Comparison of ENCODE assay signal across 9 mouse cellular contexts in the genomic region with DNA sequence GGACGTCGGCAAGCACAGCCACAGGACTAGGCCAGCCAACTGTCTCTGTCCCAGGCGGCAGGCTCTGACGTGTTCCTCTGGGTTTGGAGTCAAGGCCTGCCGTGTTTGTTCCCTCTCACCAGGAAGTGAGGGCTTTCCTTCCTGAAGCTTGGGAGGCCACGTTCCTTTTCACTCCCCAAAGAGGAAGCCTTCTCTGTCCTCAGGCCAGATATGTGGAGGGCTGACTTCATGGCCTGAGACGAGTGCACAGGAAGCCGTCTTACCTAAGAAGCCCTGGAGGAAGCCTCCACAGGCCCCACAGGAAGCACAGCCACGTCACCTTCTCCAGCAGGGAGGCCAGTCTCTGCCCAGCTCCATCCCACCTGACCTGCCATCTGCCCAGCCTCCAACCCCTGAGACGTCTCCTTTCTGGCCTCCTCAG. TPM values are rescaled to one million over a fixed set of nuclear protein-coding genes. Genes with fewer than 3 reads are reported as not detected.
DNase-seq lines count a peak whose midpoint lies in the region; ATAC-seq lines count a peak whose summit lies in the region.
"Had no signal": no experiment of that assay in that cellular context is flagged by ENCODE, and none has a peak within 500 bp of the region (broad histone marks: within the 10 kb centered on the region; RNA-seq: fewer than 3 reads in every experiment).

No protein-coding gene starts in this region.

- H3K9ac ChIP-seq in liver, embryonic 13.5 days, result no peak overlapping the region
- H3K9ac ChIP-seq: embryonic facial prominence, embryonic 12.5 days had no signal

- peak; percentile 65 for DNase-seq in adrenal gland, adult 2 months
- no peak for DNase-seq in adrenal gland, postnatal 25 days
- DNase-seq in embryonic facial prominence, embryonic 10.5 days (ENCODE audit: low spot score), result no peak
- DNase-seq in liver, embryonic 13.5 days, result no peak
- DNase-seq in skeletal muscle tissue, adult 2 months (ENCODE audit: low read depth, low spot score), result peak; percentile 76
- no peak for DNase-seq in left cerebral cortex, postnatal 4 days
- DNase-seq in frontal cortex, adult 2 months (ENCODE audit: extremely low spot score in 1 of 2, low spot score in 1 of 2), result no peak

- H3K27ac ChIP-seq in embryonic facial prominence, embryonic 10.5 days (replicated peaks), result peak overlapping the region; percentile 36; the same call in 1 of the 2 replicates
- H3K27ac ChIP-seq in liver, embryonic 13.5 days, result peak overlapping the region; percentile 67

- 56% methylated on average over 10 of the region's 10 CpGs for WGBS in embryonic facial prominence, embryonic 10.5 days
- WGBS in liver, embryonic 13.5 days (ENCODE audit: insufficient replicate concordance), result 27% methylated on average over 10 of the region's 10 CpGs

- no peak overlapping the region for H3K4me2 ChIP-seq in liver, embryonic 13.5 days
- H3K4me2 ChIP-seq: embryonic facial prominence, embryonic 12.5 days had no signal

- no peaks in the 10 kb centered on the region for H3K27me3 ChIP-seq in embryonic facial prominence, embryonic 10.5 days (replicated peaks; ENCODE audit: low read depth, poor library complexity, severe bottlenecking)
- no peaks in the 10 kb centered on the region for H3K27me3 ChIP-seq in liver, embryonic 13.5 days
- H3K27me3 ChIP-seq: embryonic facial prominence, embryonic 12.5 days had no signal

- intact Hi-C loops in left cerebral cortex, postnatal 4 days (cut with DNase I), result no loop called here

- H3K4me3 ChIP-seq in embryonic facial prominence, embryonic 10.5 days, result no peak overlapping the region
- H3K4me3 ChIP-seq in liver, embryonic 13.5 days (replicated peaks), result no peak overlapping the region
- H3K4me3 ChIP-seq: embryonic facial prominence, embryonic 12.5 days had no signal

- H3K36me3 ChIP-seq in embryonic facial prominence, embryonic 10.5 days (replicated peaks), result no peaks in the 10 kb centered on the region
- no peaks in the 10 kb centered on the region for H3K36me3 ChIP-seq in liver, embryonic 13.5 days
- H3K36me3 ChIP-seq: embryonic facial prominence, embryonic 12.5 days had no signal

- peaks cover 11% of the 10 kb centered on the region for H3K4me1 ChIP-seq in embryonic facial prominence, embryonic 10.5 days
- H3K4me1 ChIP-seq in liver, embryonic 13.5 days (replicated peaks), result peaks cover 36% of the 10 kb centered on the region
- H3K4me1 ChIP-seq: embryonic facial prominence, embryonic 12.5 days had no signal

- peak; percentile 98 for ATAC-seq in hematopoietic stem cell, adult 5-6 weeks (replicated peaks in 1 of 2; ENCODE audit: insufficient read depth in 1 of 2, low FRiP score in 2 of 2, low TSS enrichment in 1 of 2, low read depth in 1 of 2, poor library complexity in 2 of 2, severe bottlenecking in 2 of 2)
- peak; percentile 49 for ATAC-seq in liver, embryonic 13.5 days (ENCODE audit: low read depth)

- no peaks in the 10 kb centered on the region for H3K9me3 ChIP-seq in embryonic facial prominence, embryonic 10.5 days
- no peaks in the 10 kb centered on the region for H3K9me3 ChIP-seq in liver, embryonic 13.5 days (replicated peaks)
- H3K9me3 ChIP-seq: embryonic facial prominence, embryonic 12.5 days had no signal

RNA-seq across cellular contexts. Expression of a gene that starts 50.2 kb away (rescaled TPM):
- total RNA-seq in adrenal gland, adult 2 months (2021), result 10 to 100 TPM; 60.5 to 77.1 TPM
- polyA plus RNA-seq in adrenal gland, adult 2 months (2012; rRNA removed), result 23.4 and 48.1 TPM in 2 replicates
- 16.0 and 28.2 TPM in 2 replicates for total RNA-seq in adrenal gland, postnatal 25 days (2021)
- 12.7 and 15.5 TPM in 2 replicates for polyA plus RNA-seq in embryonic facial prominence, embryonic 10.5 days (2016; fragmentation: Nextera tagmentation; extraction: Ambion mirVana)
- total RNA-seq in hematopoietic stem cell, adult 5-6 weeks (2017), result 77.4 and 203 TPM in 2 replicates
- 3.6 and 3.9 TPM in 2 replicates for polyA plus RNA-seq in liver, embryonic 13.5 days (2015; fragmentation: Nextera tagmentation; extraction: Ambion mirVana)
- 10 to 100 TPM; 34.7 to 39.7 TPM for total RNA-seq in left cerebral cortex, postnatal 4 days (2021)
- polyA plus RNA-seq in frontal cortex, adult 2 months (2012; rRNA removed), result 14.1 and 18.7 TPM in 2 replicates

Comparison
In these comparisons a context has a peak if more than half of its experiments do, and no peak if none do; other contexts are left out.
1. DNase-seq: peak in adrenal gland, adult 2 months (single experiment) and skeletal muscle tissue, adult 2 months (single experiment); none in adrenal gland, postnatal 25 days (single experiment), embryonic facial prominence, embryonic 10.5 days (single experiment), liver, embryonic 13.5 days (single experiment), left cerebral cortex, postnatal 4 days (single experiment) and frontal cortex, adult 2 months (0 of 2).